Mouse (Mus musculus): ENCODE measurements around the gene Cfap43. TPM values are rescaled to one million over a fixed set of nuclear protein-coding genes. Genes with fewer than 3 reads are reported as not detected.

Cfap43 gene
- total and polyA plus RNA-seq, 3 experiments = 3.2 to 12.7 (median 11.7) TPM

- no peaks in the 10 kb centered on the region for H3K79me2 ChIP-seq (replicated peaks; ENCODE audit: control insufficient read depth, extremely low read depth, insufficient read depth, poor library complexity, severe bottlenecking)
- no peaks in the 10 kb centered on the region for H3K4me1 ChIP-seq (ENCODE audit: control insufficient read depth in 1 of 2, insufficient read depth in 2 of 2)
- in situ Hi-C loops (cut with MboI; ENCODE audit: low pct_ligation_motif_present, low pct_unique_long_range_greater_than_20kb, low sequenced_read_pairs) (loop anchor here (25.0 kb wide), 1 partner anchor 509 kb away; no protein-coding TSS in a partner anchor), dilution Hi-C loops (cut with MboI; ENCODE audit: extremely low pct_ligation_motif_present, extremely low pct_unique_long_range_greater_than_20kb, low sequenced_read_pairs) (no loop called here)
- no peak for DNase-seq (ENCODE audit: extremely low read depth)
- no peak overlapping the region for H3K4me3 ChIP-seq (replicated peaks in 1 of 3; ENCODE audit: low read depth in 2 of 3, low read length in 2 of 3, poor library complexity in 1 of 3)
- peaks cover 4% of the 10 kb centered on the region for H3K27me3 ChIP-seq (replicated peaks)
- no peak overlapping the region for H3K27ac ChIP-seq (ENCODE audit: insufficient read depth, low read depth)
- H3K4me2 ChIP-seq (ENCODE audit: insufficient read depth, low read depth, poor library complexity, severe bottlenecking) = no peak overlapping the region
- no peak overlapping the region for H3K9ac ChIP-seq (ENCODE audit: insufficient read depth, low read depth)
- no peaks in the 10 kb centered on the region for H3K9me3 ChIP-seq (replicated peaks; ENCODE audit: low read length)
- no peak for TF ChIP-seq HCFC1 (IDR thresholded peaks at IDR 0.05; ENCODE audit: low read depth, low read length)
- peak; percentile 10 to 69; a peak in 2 of 4 replicates for TF ChIP-seq CTCF (conservative IDR thresholded peaks at IDR 0.05 in 1 of 2, IDR thresholded peaks at IDR 0.05 in 1 of 2; ENCODE audit: low read depth in 2 of 2, low read length in 2 of 2)
- TF ChIP-seq SMC3 (IDR thresholded peaks at IDR 0.05; ENCODE audit: low read depth, low read length) = peak; percentile 51; the same call in 1 of the 2 replicates
- peak; percentile 14 for TF ChIP-seq RAD21 (IDR thresholded peaks at IDR 0.05; ENCODE audit: low read depth, low read length)
- no peak for TF ChIP-seq TCF12 (IDR thresholded peaks at IDR 0.05; ENCODE audit: low read depth, low read length)
- H3K36me3 ChIP-seq (replicated peaks in 1 of 2; ENCODE audit: control insufficient read depth in 1 of 2, insufficient read depth in 1 of 2, low read length in 1 of 2) = no peaks in the 10 kb centered on the region
Measured at GRCm38 (mm10) chr19:47871515-47871914, 47.6 kb downstream of the Cfap43 start.

GRCm38 (mm10) chr19:47870102-47870666 lies 48.9 kb downstream of the Cfap43 start:
- dilution Hi-C loops (cut with MboI; ENCODE audit: extremely low pct_ligation_motif_present, extremely low pct_unique_long_range_greater_than_20kb, low sequenced_read_pairs) (no loop called here), in situ Hi-C loops (cut with MboI; ENCODE audit: low pct_ligation_motif_present, low pct_unique_long_range_greater_than_20kb, low sequenced_read_pairs) (loop anchor here (25.0 kb wide), 1 partner anchor 508 kb away; no protein-coding TSS in a partner anchor)
- Histone ChIP-seq H3K9ac (ENCODE audit: insufficient read depth, low read depth) (no peak overlapping the region), H3K36me3 (replicated peaks in 1 of 2; ENCODE audit: control insufficient read depth in 1 of 2, insufficient read depth in 1 of 2, low read length in 1 of 2) (no peaks in the 10 kb centered on the region), H3K27me3 (replicated peaks) (peaks cover 4% of the 10 kb centered on the region), H3K4me2 (ENCODE audit: insufficient read depth, low read depth, poor library complexity, severe bottlenecking) (no peak overlapping the region), H3K4me3 (replicated peaks in 1 of 3; ENCODE audit: low read depth in 2 of 3, low read length in 2 of 3, poor library complexity in 1 of 3) (no peak overlapping the region), H3K79me2 (replicated peaks; ENCODE audit: control insufficient read depth, extremely low read depth, insufficient read depth, poor library complexity, severe bottlenecking) (no peaks in the 10 kb centered on the region), H3K27ac (ENCODE audit: insufficient read depth, low read depth) (no peak overlapping the region), H3K9me3 (replicated peaks; ENCODE audit: low read length) (no peaks in the 10 kb centered on the region), H3K4me1 (ENCODE audit: control insufficient read depth in 1 of 2, insufficient read depth in 2 of 2) (peaks cover 2 to 4% of the 10 kb centered on the region in 2 experiments; a peak in 3 of 4 replicates)
- TF ChIP-seq GABPA (IDR thresholded peaks at IDR 0.05; ENCODE audit: insufficient replicate concordance, low read depth, low read length) (no peak), MAZ (IDR thresholded peaks at IDR 0.05; ENCODE audit: low read depth, low read length) (no peak), USF1 (IDR thresholded peaks at IDR 0.05; ENCODE audit: low read depth, low read length) (no peak), E2F4 (IDR thresholded peaks at IDR 0.05; ENCODE audit: insufficient replicate concordance, low read depth, low read length) (no peak), CTCF (conservative IDR thresholded peaks at IDR 0.05 in 1 of 2, IDR thresholded peaks at IDR 0.05 in 1 of 2; ENCODE audit: low read depth in 2 of 2, low read length in 2 of 2) (no peak), CHD1 (IDR thresholded peaks at IDR 0.05; ENCODE audit: low read depth, low read length) (no peak), SIN3A (IDR thresholded peaks at IDR 0.05; ENCODE audit: low read length) (no peak), MEF2A (IDR thresholded peaks at IDR 0.05; ENCODE audit: borderline replicate concordance, low read depth, low read length) (no peak), UBTF (IDR thresholded peaks at IDR 0.05; ENCODE audit: low read depth, low read length) (no peak), ZC3H11A (IDR thresholded peaks at IDR 0.05; ENCODE audit: low read depth, low read length) (no peak), ZKSCAN1 (IDR thresholded peaks at IDR 0.05; ENCODE audit: borderline replicate concordance, low read depth, low read length) (no peak), ZMIZ1 (IDR thresholded peaks at IDR 0.05; ENCODE audit: low read depth, low read length) (no peak)
- DNase-seq (ENCODE audit: extremely low read depth) = no peak
